Mouse (Mus musculus): ENCODE data around the gene Pla2r1. TPM values are rescaled to one million over a fixed set of nuclear protein-coding genes. Genes with fewer than 3 reads are reported as not detected.

Gene Pla2r1
- polyA plus RNA-seq, 1 experiment: 0.32 TPM

- no peak for DNase-seq (ENCODE audit: extremely low spot score in 1 of 2, low spot score in 1 of 2)
These were observed 143.9 kb downstream of the Pla2r1 start for GRCm38 (mm10) chr2:60409194-60409593.

- no peak for DNase-seq (ENCODE audit: extremely low spot score in 1 of 2, low spot score in 1 of 2)
These were observed 145.7 kb downstream of the Pla2r1 start for GRCm38 (mm10) chr2:60407387-60407786.

- DNase-seq (ENCODE audit: extremely low spot score in 1 of 2, low spot score in 1 of 2): no peak
These were observed 147.7 kb downstream of the Pla2r1 start for GRCm38 (mm10) chr2:60405431-60405830.

- DNase-seq (ENCODE audit: extremely low spot score in 1 of 2, low spot score in 1 of 2): no peak
These were observed 148.3 kb downstream of the Pla2r1 start for GRCm38 (mm10) chr2:60404763-60405162.

DNA sequence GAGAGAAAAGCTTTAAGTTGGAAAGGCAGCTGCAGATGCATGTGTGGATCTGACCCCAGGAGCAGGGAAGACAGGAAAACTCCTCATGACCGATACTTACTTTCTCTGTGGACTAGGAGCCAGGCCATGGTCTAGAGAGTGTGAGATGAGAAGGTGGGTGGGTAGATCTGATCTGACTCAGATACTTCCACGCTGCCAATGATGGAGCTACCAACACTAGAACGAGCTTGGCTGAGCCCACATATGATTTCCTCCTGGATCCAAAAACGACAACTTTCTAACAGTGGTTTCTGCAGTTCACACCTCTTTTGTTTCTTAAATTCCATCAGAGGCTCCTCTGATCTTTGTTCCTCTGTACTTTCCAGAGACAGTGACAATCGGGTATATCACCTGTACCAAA lies 151.4 kb downstream of the Pla2r1 start:
- peak in 1 of 2 experiments; percentile 6 for DNase-seq (ENCODE audit: extremely low spot score in 1 of 2, low spot score in 1 of 2)

- DNase-seq (ENCODE audit: extremely low spot score in 1 of 2, low spot score in 1 of 2): no peak
These were observed 159.3 kb downstream of the Pla2r1 start for GRCm38 (mm10) chr2:60393786-60394185.

DNA sequence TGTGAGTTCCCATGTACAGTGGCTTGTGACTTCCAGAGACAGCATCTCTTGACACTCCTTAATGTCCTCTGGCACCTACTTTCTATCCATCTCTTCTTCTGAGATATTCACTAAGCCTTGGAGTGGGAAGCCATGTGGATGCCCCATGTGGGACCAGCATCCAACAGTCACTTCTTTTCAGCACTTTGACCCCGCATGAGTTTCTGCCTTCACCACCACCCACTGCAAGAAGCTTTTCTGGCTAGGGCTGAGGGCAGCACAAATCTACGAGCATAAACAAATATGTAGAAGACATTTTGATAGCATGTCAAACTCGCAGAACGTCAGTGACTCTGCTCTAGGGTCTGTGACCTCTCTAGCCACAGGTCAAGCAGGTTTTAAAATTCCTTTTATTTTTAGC lies 160.8 kb downstream of the Pla2r1 start:
- DNase-seq (ENCODE audit: extremely low spot score in 1 of 2, low spot score in 1 of 2): no peak

DNA sequence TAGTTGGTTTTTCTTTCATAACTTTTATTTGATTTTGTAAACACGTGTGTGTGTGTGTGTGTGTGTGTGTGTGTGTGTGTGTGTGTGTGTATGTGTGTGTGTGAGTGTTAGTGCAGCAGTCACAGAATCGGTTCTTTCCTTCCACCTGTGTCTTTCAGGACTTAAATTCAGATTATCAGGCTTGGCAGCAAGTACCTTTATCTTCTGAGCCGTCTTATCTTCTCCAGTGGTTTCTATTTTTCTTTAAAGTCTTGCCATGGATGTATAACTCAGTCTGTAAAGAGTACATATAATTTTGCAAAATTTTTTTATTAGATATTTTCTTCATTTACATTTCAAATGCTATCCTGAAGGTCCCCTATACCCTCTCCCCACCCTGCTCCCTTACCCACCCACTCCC lies 165.7 kb downstream of the Pla2r1 start:
- no peak for DNase-seq (ENCODE audit: extremely low spot score in 1 of 2, low spot score in 1 of 2)

- no peak for DNase-seq (ENCODE audit: extremely low spot score in 1 of 2, low spot score in 1 of 2)
These were observed 166.3 kb downstream of the Pla2r1 start for GRCm38 (mm10) chr2:60386835-60387234.

GRCm38 (mm10) chr2:60384763-60385085 lies 168.4 kb downstream of the Pla2r1 start:
- no peak for DNase-seq (ENCODE audit: extremely low spot score in 1 of 2, low spot score in 1 of 2)

- DNase-seq (ENCODE audit: extremely low spot score in 1 of 2, low spot score in 1 of 2): no peak
These were observed 168.9 kb downstream of the Pla2r1 start for GRCm38 (mm10) chr2:60384083-60384762.

DNA sequence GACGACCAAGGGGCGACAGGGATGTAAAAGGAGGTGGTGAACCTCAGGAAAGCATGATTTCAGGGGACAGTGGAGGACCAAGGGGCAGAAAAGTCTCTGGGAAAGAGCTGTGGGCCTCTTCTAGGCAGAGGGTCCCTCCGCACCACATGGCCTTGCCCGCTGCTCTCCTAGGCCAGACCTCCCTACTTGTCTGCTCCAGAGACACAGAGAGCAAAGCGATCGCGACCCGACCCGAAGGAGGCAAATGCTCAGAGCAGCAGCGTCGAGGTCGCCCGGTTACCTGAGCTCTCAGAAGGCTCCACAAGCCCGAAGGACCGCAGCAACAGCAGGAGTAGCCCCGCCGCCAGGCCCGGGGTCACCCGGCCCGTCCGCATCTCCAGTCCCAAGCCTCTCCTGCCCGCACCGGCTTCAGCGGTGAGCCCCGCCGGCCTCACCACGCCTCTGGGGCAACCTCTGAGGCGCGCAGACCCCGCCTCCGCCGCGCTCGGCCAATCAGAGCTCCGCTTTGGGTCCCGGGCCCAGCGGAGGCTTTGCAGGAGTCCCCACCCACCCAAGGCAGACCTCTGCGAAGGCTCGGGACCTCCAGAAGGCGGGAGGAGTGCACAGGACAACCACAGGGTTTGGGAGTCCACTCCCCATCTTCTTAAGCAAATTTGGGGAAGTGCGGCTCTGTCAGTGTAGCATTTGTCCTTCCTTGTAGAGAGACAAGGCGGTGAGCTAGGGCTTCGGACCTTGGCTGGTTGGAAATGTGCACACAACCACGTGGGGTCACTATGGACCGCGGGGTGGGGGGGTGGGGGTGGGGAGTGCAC lies 170.0 kb downstream of the Pla2r1 start, which contains the start of gene Ly75:
Ly75 (minus strand) TSS at position 446 of the 812 bp plus-strand sequence.
- peak in 1 of 2 experiments; percentile 40 for DNase-seq (ENCODE audit: extremely low spot score in 1 of 2, low spot score in 1 of 2)

GRCm38 (mm10) chr2:60382346-60382745 lies 170.8 kb downstream of the Pla2r1 start:
- no peak for DNase-seq (ENCODE audit: extremely low spot score in 1 of 2, low spot score in 1 of 2)

GRCm38 (mm10) chr2:60377260-60377659 lies 175.8 kb downstream of the Pla2r1 start:
- no peak for DNase-seq (ENCODE audit: extremely low spot score in 1 of 2, low spot score in 1 of 2)

GRCm38 (mm10) chr2:60375608-60376107 lies 177.4 kb downstream of the Pla2r1 start:
- no peak for DNase-seq (ENCODE audit: extremely low spot score in 1 of 2, low spot score in 1 of 2)

GRCm38 (mm10) chr2:60375126-60375525 lies 178.0 kb downstream of the Pla2r1 start:
- DNase-seq (ENCODE audit: extremely low spot score in 1 of 2, low spot score in 1 of 2): no peak

- DNase-seq (ENCODE audit: extremely low spot score in 1 of 2, low spot score in 1 of 2): no peak
These were observed 182.9 kb downstream of the Pla2r1 start for GRCm38 (mm10) chr2:60370188-60370587.

GRCm38 (mm10) chr2:60369454-60369853 lies 183.7 kb downstream of the Pla2r1 start:
- no peak for DNase-seq (ENCODE audit: extremely low spot score in 1 of 2, low spot score in 1 of 2)

DNA sequence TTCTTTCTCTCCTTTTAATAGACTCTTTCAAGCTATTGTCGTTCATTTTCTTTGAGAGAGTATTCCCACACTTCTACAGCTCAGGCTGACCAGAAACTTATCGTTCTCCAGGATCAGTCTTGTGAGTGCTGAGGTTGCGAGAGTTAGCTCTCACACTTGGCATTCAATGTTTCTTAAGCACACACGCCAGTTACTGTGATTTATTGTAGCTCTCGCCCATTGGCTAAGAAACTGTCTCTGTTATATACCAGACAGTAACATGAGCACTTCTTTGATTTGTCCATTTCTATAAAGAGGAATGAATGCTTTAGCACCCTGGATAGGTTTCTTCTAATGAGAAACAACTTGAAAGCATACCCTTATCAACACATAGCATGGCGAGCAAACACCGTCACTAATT lies 185.2 kb downstream of the Pla2r1 start:
- no peak for DNase-seq (ENCODE audit: extremely low spot score in 1 of 2, low spot score in 1 of 2)

Data from frontal cortex, adult 2 months (tissue).